8 mouse cellular contexts compared by ENCODE assay signal in the genomic region with DNA sequence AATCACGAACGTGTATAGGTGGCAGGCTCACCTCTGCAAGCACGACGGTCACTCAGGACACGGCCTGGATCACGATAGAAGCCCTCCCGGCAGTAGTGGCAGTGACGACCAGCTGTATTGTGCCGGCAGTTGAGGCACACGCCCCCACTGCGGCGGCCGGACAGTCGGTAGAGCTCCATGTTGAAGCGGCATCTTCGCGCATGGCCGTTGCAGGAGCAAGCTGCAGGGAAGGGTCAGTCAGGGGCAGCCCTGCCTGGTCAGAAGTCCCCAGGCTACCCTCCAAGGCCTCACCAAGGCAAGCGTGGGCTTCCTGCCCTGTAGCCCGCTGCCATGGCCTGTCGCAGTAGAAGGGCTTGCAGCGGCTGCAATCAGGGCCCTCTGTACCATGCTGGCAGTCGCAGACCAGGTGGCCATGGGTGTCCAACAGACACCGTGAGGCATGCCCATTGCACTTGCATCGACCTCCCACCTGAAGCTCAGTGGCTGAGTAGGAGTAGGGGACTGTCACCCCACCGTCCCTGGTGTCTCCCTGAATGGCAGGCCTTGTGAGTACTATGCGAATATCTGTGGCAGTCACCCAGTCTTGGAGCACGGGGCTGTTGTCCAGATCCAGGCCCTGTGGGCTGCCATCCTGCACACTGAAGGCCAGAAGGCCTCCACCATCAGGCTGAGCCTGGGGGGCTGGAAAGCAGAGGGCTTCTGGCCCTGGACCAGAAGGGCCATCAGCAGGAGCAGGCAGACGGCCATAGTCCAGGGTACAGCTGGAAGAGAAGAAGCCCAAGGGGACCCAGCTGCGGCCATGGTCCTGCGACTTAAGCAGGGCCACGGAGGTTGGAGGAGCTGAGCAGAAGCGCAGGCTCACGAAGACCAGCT. TPM values are rescaled to one million over a fixed set of nuclear protein-coding genes. Genes with fewer than 3 reads are reported as not detected.
DNase-seq lines count a peak whose midpoint lies in the region; TF ChIP-seq lines count a peak whose summit lies in the region.

No protein-coding gene starts in this region.

- H3K4me1 ChIP-seq in embryonic fibroblast, embryonic 13.5 days (ENCODE audit: control insufficient read depth, insufficient read depth, low read length): peaks cover 9% of the 10 kb centered on the region

- H3K27ac ChIP-seq in layer of hippocampus, adult 2 months: peak overlapping the region; percentile 97
- H3K27ac ChIP-seq in embryonic fibroblast, embryonic 13.5 days (ENCODE audit: insufficient read depth, low read length): no peak overlapping the region

- no peak for TF ChIP-seq CTCF in layer of hippocampus, adult 2 months (conservative IDR thresholded peaks at IDR 0.05)
- TF ChIP-seq CTCF in embryonic fibroblast, embryonic 13.5 days (IDR thresholded peaks at IDR 0.05; ENCODE audit: borderline replicate concordance, insufficient read depth, low read length): no peak

- DNase-seq in layer of hippocampus, adult 2 months (ENCODE audit: low spot score in 2 of 2): peak in 1 of 2 experiments; percentile 9
- DNase-seq in layer of hippocampus, adult 8-10 months (ENCODE audit: low spot score in 2 of 2): no peak
- peak; percentile 12 for DNase-seq in induced T-regulatory cell, adult 2 months (ENCODE audit: low read depth)
- DNase-seq in naive thymus-derived CD4-positive, alpha-beta T cell, adult 2 months (ENCODE audit: low read depth): peak; percentile 15
- no peak for DNase-seq in left cerebral cortex, adult 8-10 months (ENCODE audit: low spot score in 2 of 2)
- DNase-seq in Muller cell, postnatal 12 days (ENCODE audit: inconsistent ontology term): no peak
- no peak for DNase-seq in right cerebral cortex, postnatal 36 days (ENCODE audit: low spot score in 2 of 2)

- peak overlapping the region; percentile 50 for H3K4me3 ChIP-seq in layer of hippocampus, adult 2 months
- H3K4me3 ChIP-seq in embryonic fibroblast, embryonic 13.5 days (ENCODE audit: insufficient read depth, low read length): no peak overlapping the region

- peak; percentile 13; the same call in 1 of the 2 replicates for TF ChIP-seq POLR2A in embryonic fibroblast, embryonic 13.5 days (IDR thresholded peaks at IDR 0.05; ENCODE audit: low read depth, low read length)

RNA-seq across cellular contexts. Expression of a gene that starts 1.3 kb away (rescaled TPM):
- 1 to 10 TPM; 9.1 to 9.9 TPM for total RNA-seq in layer of hippocampus, adult 2 months (2021)
- total RNA-seq in layer of hippocampus, adult 8-10 months (2022): 10 to 100 TPM in 1 of 4 experiments, 1 to 10 TPM in 3; 8.6 to 10.1 (median 9.3) TPM
- polyA plus RNA-seq in embryonic fibroblast, embryonic 13.5 days (2011; ENCODE audit: insufficient read length, low read depth, missing spikeins): 2.9 and 4.1 TPM in 2 replicates
- 10 to 100 TPM in 2 of 4 experiments, 1 to 10 TPM in 2; 9.5 to 10.6 (median 9.9) TPM for total RNA-seq in left cerebral cortex, adult 8-10 months (2022)

RNA-seq across cellular contexts. Expression of a gene that starts 2.6 kb away (rescaled TPM):
- total RNA-seq in layer of hippocampus, adult 2 months (2021): 10 to 100 TPM; 61.2 to 66.1 TPM
- 10 to 100 TPM; 60.0 to 71.5 (median 64.0) TPM for total RNA-seq in layer of hippocampus, adult 8-10 months (2022)
- 10.9 and 14.0 TPM in 2 replicates for polyA plus RNA-seq in embryonic fibroblast, embryonic 13.5 days (2011; ENCODE audit: insufficient read length, low read depth, missing spikeins)
- total RNA-seq in left cerebral cortex, adult 8-10 months (2022): 10 to 100 TPM; 59.5 to 65.9 (median 63.6) TPM

RNA-seq across cellular contexts. Expression of a gene that starts 12.6 kb away (rescaled TPM):
- 1 to 10 TPM; 9.5 to 9.8 TPM for total RNA-seq in layer of hippocampus, adult 2 months (2021)
- 10 to 100 TPM in 2 of 4 experiments, 1 to 10 TPM in 2; 8.7 to 11.4 (median 10.0) TPM for total RNA-seq in layer of hippocampus, adult 8-10 months (2022)
- 7.9 and 9.2 TPM in 2 replicates for polyA plus RNA-seq in embryonic fibroblast, embryonic 13.5 days (2011; ENCODE audit: insufficient read length, low read depth, missing spikeins)
- total RNA-seq in left cerebral cortex, adult 8-10 months (2022): 10 to 100 TPM in 2 of 4 experiments, 1 to 10 TPM in 2; 8.6 to 10.2 (median 10.1) TPM

RNA-seq across cellular contexts. Expression of a gene that starts 38.5 kb away (rescaled TPM):
- total RNA-seq in layer of hippocampus, adult 2 months (2021): 1,000 to 10,000 TPM; 1,075 to 1,153 TPM
- total RNA-seq in layer of hippocampus, adult 8-10 months (2022): 1,000 to 10,000 TPM in 3 of 4 experiments, 100 to 1,000 TPM in 1; 996 to 1,139 (median 1,074) TPM
- 382 and 460 TPM in 2 replicates for polyA plus RNA-seq in embryonic fibroblast, embryonic 13.5 days (2011; ENCODE audit: insufficient read length, low read depth, missing spikeins)
- total RNA-seq in left cerebral cortex, adult 8-10 months (2022): 1,000 to 10,000 TPM; 1,111 to 1,205 (median 1,168) TPM

RNA-seq across cellular contexts. Expression of a gene that starts 43.3 kb away (rescaled TPM):
- total RNA-seq in layer of hippocampus, adult 2 months (2021): 1 to 10 TPM; 4.6 to 6.2 TPM
- 1 to 10 TPM; 5.1 to 8.0 (median 7.5) TPM for total RNA-seq in layer of hippocampus, adult 8-10 months (2022)
- polyA plus RNA-seq in embryonic fibroblast, embryonic 13.5 days (2011; ENCODE audit: insufficient read length, low read depth, missing spikeins): 23.5 and 24.2 TPM in 2 replicates
- 1 to 10 TPM; 4.9 to 6.4 (median 5.3) TPM for total RNA-seq in left cerebral cortex, adult 8-10 months (2022)

Comparison
In these comparisons a context has a peak if more than half of its experiments do, and no peak if none do; other contexts are left out.
1. DNase-seq: peak in induced T-regulatory cell, adult 2 months (single experiment) and naive thymus-derived CD4-positive, alpha-beta T cell, adult 2 months (single experiment); none in layer of hippocampus, adult 8-10 months (0 of 2), left cerebral cortex, adult 8-10 months (0 of 2), Muller cell, postnatal 12 days (single experiment) and right cerebral cortex, postnatal 36 days (0 of 2).